Mouse (Mus musculus) cerebellum, postnatal 10 days (tissue): ENCODE data around the gene Tmem175.
"Not testable (repeated sequence)": the region's sequence is repeated elsewhere in the genome, so short reads cannot be mapped to it uniquely, and the experiment has no call there.

Experiments used
- DNase-seq, 2 experiments: peaks; one replicate each; pipeline ENCODE4 v3.0.0; 2021; ENCODE audit warnings: mixed read lengths in 2 of 2

Tmem175 gene

GRCm38 (mm10) chr5:108629634-108630483 lies at the start of gene Tmem175, which contains the start of gene Gak:
Gene Tmem175 (plus strand): TSS chr5:108629770.
Gene Gak (minus strand): TSS chr5:108629755.
- DNase-seq: peak; percentile 94 to 97

GRCm38 (mm10) chr5:108581361-108581891 lies 48.1 kb upstream of the Tmem175 start:
- DNase-seq: peak; percentile 73 to 75

GRCm38 (mm10) chr5:108599923-108600322 lies 29.6 kb upstream of the Tmem175 start:
- no peak for DNase-seq

- DNase-seq: no peak
Observed at GRCm38 (mm10) chr5:108602537-108602936, 27.0 kb upstream of the Tmem175 start.

- DNase-seq: no peak
Observed at GRCm38 (mm10) chr5:108610426-108610825, 19.1 kb upstream of the Tmem175 start.

GRCm38 (mm10) chr5:108621870-108622269 lies 7.7 kb upstream of the Tmem175 start:
- no peak for DNase-seq

GRCm38 (mm10) chr5:108626050-108626660 lies 3.4 kb upstream of the Tmem175 start:
- DNase-seq: peak; percentile 18 to 25

GRCm38 (mm10) chr5:108628891-108629633 lies 508 bp upstream of the Tmem175 start:
- no peak for DNase-seq

GRCm38 (mm10) chr5:108633676-108634075 lies 4.1 kb downstream of the Tmem175 start:
- peak; percentile 62 to 72 for DNase-seq

GRCm38 (mm10) chr5:108634088-108634487 lies 4.5 kb downstream of the Tmem175 start:
- DNase-seq: not testable (repeated sequence)

GRCm38 (mm10) chr5:108636172-108636571 lies 6.6 kb downstream of the Tmem175 start:
- DNase-seq: no peak

GRCm38 (mm10) chr5:108643674-108644073 lies 14.1 kb downstream of the Tmem175 start:
- no peak for DNase-seq

- peak; percentile 83 to 87 for DNase-seq
Observed at GRCm38 (mm10) chr5:108645651-108646342, 16.2 kb downstream of the Tmem175 start.

GRCm38 (mm10) chr5:108646343-108646660 lies 16.7 kb downstream of the Tmem175 start:
- no peak for DNase-seq

GRCm38 (mm10) chr5:108647311-108647710 lies 17.7 kb downstream of the Tmem175 start:
- no peak for DNase-seq

- DNase-seq: no peak
Observed at GRCm38 (mm10) chr5:108647820-108648465, 18.4 kb downstream of the Tmem175 start.

GRCm38 (mm10) chr5:108648937-108649576 lies 19.5 kb downstream of the Tmem175 start:
- DNase-seq: no peak

GRCm38 (mm10) chr5:108650341-108650740 lies 20.8 kb downstream of the Tmem175 start:
- DNase-seq: peak in 1 of 2 experiments; percentile 47

GRCm38 (mm10) chr5:108651136-108651720 lies 21.7 kb downstream of the Tmem175 start:
- no peak for DNase-seq

- peak; percentile 88 to 93 for DNase-seq
Observed at GRCm38 (mm10) chr5:108651823-108652222, 22.3 kb downstream of the Tmem175 start.

GRCm38 (mm10) chr5:108653341-108653740 lies 23.8 kb downstream of the Tmem175 start:
- no peak for DNase-seq
